Mouse (Mus musculus) frontal cortex, postnatal 25 days (tissue): ENCODE results near the gene Fbxl16.

Experiments used
- DNase-seq, 2 experiments: peaks; one replicate each; pipeline ENCODE4 v3.0.0; 2022; ENCODE audit warnings: low spot score in 2 of 2

Fbxl16 gene

DNA sequence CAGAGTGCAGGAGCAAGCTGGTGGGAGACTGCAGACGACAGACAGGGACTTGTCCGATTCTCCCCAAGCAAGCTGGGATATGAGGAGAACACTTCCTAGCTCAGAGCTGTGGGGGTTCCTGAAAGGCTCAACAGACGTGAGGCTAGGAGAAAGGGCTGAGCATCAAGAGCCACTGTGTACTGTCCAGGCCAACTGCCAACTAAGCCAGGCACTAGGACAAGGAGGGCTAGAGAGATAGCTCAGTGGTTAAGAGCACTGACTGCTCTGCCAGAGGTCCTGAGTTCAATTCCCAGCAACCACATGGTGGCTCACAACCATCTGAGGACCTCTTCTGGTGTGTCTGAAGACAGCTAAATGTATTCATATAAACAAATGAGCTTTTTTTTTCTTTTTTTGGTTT is 33.6 kb downstream of the Fbxl16 start:
- DNase-seq: no peak

DNA sequence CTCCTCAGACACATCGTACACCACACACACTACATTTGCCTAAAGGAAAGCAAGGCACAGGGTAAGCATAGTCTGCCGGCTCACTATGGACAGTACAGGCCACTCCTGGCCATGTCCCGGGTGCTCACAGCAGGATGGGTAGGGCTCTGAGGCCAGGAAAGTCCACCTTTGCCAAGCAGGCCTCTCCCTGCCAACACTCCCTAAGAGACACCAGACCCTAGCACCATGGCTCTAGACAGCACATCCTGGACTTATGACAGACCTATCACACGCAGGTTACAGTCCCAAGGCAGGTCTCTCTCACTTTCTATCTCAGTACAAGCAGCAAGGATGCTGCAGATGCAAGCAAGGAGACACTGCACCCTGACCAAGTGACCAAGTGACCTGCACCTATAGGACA is 34.2 kb downstream of the Fbxl16 start:
- DNase-seq: no peak

DNA sequence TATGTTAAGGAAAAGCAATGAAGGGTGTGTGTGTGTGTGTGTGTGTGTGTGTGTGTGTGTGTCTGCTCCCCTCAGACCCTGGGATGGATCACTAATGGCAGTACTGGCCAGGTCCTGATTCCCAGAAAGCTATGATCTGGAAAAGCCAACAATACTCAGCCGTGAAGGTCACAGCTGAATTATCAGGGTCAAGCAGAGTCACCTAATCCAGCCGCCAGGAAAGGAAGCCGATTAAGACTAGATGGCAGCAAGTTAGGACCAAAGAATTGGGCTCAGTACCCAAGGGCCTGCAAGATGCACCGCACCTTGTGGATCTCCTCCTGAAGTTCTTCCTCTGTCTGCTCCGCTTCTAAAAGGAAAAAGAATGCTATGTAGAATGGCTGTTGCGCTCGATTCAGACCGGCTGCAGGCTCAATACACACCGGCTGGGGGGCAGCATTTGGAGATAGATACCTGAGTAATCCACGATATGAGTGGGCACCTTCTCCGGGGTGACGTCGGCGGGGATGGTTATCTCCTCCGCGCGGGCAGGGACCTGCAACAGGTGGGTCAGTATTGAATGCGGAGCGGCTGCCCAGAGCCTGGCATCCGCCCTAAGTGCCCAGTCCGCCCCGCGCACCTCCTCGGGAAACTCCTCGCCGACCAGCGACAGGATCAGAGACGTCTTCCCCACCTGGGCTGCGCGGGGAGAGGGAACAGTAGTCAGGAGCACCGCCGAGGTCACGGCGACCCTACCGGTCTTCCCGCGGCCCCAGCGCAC is 34.9 kb downstream of the Fbxl16 start:
- DNase-seq: no peak

DNA sequence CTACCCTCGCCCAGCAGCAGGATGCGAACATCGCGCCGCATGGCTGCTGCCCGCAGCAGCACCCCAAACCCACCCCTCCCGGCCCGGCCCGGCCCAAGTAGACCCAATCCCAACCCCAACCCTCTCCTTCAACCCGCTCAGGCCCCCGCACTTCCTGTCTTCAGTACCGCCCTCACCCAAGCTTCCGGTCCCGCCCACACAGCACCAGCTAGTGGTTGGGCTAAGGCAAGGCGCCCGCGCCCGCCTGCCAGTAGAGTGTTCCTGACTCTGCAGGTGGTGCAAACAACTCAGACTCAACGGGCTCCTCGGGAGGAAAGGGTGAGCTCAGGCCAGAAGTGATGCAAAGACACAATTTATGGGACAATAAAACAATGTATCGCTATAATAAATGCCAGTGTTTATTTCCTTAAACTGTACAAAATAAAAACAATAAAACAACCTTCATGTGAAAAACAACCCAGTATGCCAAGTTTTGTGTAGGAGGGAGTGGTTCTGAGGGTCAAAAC is 35.6 kb downstream of the Fbxl16 start, which contains the start of gene Rhot2:
Rhot2 (minus strand) TSS at position 456 of the 506 bp plus-strand sequence.
- peak; percentile 78 to 90 for DNase-seq

DNA sequence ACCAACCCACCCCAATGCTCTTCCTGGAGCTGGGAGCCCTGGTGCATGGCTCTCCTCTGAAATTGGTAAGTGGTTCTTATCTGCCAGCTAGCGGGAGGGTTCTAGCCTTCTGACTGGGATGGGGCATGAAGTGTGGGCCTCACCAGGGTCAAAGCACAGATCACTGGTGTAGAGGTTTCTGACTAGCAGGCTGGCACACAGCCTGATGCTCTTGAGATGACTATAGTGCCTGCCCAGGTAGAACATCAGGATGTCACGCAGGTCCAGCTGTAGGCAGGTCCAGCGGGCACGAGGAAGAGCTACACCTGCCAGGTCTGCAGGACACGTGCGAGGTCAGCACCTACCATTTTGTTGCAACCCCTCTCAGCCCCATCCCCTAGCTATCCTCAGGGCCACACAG is 51.3 kb downstream of the Fbxl16 start:
- no peak for DNase-seq

DNA sequence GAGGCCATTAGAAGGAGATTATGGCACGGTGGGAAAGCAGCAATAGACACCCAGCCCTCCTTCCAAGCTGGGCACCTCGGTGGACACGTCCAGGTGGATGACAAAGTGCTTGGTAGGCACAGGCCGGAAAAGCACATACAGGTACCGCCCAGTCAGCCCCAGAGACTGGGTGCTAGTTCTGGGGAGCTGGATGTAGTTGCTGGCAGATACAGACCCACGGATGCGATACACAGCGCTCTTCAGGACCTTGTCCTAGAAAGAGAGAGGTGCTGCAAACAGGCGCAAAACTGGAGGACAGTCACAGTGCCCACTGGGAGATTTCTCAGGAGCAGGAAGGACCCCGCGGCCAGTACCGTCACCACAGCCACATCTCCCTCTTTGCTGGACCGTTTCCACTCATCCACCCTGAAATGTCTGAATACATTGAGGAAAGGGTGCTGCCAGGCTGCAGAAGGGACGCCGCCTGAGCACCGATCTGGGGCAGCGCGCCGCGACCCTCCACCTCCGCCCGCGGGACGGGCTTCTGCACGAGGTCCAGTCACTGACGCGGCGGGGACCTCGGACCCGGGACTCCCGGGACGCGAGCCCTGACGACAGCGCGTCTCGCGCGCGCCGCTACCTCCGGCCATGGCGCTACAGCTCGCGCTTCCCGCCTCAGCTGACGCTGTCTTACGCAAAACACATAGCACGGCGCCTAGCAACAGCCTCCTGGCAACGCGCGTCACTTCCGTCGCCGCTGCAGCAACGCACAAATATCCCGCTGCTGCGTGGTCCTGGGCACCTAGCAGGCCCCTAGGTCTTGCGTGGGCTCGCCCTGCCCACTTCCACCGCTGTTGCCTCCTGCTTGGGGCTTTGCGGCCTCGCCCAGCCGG is 52.2 kb downstream of the Fbxl16 start, which contains the start of gene Wdr90:
Wdr90 (minus strand) TSS at position 670 of the 872 bp plus-strand sequence.
- peak; percentile 81 to 86 for DNase-seq

DNA sequence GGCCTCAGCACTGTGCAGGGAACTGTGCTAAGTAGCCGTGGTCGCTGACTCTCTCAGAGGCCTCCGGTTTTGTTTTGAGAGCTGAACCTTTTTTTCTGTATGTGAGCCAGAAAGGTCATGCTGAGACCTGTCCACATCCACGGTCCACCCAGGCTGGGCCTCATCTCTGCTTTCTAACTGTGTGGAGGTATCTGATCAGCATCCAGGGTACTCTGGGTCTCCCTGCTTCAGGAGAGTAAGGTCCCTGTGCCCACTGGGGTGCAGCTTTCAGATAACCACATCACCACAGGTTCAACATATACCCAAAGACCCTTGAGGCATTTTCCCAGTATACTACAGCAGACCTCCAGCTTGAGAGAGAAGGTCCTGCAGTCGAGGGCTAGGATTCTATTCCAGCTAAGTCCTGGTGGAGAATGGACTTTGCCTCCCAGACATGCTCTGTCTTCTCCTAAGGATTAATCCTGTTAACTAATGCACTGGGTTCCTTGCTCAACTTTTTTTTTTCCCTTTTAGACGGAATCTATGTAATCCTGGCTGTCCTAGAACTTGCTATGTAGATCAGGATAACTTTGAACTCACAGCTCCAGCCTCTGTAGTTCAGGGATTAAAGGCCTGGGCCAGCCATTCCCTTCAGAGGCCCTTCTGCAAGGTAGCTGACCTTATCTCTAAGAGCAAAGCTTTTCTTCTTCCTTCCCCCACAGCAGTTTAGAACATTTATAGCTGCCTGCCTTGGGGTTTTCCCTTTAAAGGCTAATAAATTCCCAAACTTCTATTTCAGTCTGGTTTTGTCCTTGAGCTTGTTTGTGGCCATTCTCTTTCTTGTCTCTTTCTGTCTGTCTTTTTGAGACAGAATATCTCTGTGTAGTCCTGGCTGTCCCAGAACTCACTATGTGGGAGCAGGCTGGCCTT is 53.1 kb downstream of the Fbxl16 start:
- no peak for DNase-seq

DNA sequence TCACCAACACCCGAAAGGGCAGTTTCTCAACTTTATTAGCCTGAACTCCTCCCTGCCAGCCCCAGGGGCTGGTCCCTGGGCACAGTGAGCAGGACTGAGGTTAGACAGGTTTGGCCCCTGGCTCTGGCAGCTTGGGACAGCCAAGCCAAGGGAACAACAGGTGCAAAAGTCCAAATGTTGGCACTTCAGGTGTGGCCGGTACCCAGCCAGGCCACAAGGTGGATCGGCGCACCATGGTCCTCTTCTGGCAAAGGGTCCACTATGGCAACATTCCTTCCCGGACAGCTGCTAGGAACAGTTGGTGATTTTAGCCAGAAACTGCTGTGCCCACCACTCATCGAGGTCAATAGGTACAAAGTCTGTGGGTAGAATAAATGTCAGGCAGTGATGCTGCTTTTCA is 54.8 kb downstream of the Fbxl16 start:
- no peak for DNase-seq

DNA sequence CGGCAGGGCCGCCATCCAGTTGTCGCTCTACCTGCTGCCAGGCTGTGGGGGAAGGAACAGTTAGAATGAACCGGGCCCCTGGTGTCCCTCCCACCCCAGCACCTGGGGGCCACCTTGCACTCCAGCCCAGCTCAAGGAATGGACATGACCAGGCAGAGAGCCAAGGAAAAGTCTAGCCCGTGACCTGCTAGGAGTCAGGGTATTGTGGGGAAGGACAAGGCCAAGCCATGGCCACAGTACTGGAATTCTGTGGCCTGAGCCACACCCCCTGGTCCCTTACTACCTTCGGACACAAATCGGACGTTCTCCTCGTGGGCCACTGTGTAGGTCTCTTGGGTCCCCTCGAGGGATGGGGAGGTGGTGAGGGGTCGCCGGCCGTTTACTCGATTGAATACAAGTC is 55.4 kb downstream of the Fbxl16 start:
- no peak for DNase-seq

DNA sequence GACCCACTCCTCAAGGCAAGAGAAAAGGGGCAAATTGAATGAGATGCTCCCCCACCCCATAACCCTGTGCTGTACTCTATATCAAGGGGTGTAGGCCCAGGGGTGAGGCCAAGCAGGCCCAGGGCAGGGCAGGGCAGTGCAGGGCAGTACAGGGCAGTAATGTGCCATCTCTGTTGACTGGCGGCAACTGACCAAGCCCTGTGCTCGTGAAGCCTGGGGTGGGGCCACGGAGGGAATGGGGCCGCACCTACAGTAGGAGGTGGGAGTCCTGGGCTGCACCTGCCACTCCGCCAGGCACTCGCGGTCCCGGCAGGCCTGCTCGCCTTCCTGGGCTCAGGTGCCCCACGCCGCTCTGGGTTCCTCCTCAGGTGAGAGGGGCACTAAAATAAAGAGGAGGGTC is 56.4 kb downstream of the Fbxl16 start:
- DNase-seq: no peak

DNA sequence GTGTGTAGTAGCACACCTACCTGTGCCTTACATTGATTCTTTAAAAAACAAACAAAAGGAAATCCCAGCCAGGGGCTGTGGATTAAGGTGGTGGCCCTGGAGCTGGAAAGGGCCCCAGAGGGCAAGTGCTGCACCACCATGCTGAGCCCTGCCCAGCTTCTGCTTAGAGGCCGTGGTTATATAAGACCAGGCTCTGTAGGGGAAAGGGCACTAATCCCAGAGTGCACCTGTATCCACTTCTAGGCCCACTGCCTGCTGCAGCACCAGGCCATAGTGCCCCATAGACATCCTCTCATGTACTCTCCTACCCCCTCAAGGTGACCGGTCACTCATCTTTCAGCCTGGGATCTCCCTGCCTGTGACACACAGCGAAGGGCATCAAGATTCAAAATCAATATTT is 57.3 kb downstream of the Fbxl16 start:
- DNase-seq: no peak

DNA sequence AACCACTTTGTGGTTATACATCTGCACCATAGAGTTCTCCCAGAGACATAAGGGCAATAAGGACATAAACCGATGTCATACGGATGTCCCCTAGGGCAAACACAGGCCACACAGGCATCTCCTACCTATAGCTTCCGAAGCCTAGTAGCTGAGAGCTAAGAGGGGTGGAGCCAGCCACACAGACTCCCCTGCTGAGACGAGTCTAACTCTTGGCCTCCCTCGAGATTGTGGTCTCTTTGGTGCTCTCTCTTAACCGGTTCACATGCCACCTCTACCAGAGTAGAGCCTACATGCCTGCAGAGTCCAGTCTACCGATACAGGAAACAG is 58.6 kb downstream of the Fbxl16 start:
- no peak for DNase-seq

DNA sequence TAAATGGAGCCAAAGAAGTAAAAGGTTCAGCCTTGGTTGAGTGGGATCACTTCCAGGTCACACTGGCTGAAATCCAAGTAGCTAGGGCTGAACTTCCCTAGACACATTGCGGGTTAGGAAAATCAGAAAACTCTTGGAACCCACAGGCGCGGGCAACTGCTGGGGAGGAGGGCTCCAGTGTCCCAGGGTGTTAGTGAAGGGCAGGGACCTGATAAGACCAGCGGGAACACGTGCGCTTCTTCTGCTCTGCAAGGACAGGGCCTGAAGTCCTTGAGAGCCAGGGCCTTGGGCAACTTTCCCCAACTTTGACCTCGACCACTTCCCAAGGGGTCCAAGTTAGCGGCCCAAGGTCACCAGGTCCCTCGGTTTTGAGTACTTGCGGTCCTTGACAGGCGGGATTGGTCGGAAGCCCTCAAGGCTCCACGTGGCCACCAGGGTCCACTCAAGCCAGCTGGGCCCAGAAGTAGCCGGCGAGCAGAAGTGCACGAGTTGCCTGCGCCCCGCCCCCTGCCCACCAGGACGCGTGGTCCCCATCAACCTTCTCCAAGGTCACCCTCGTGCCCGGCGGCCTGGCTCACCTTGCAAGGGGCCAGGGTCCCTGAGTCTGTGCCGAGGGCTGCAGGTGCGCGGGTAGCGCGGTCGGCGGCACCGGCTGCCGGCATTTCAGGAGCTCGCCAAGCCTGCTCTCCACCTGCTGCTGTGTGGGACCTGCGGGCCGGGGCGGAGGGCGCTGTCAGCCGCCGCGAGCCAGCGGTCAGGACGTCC is 59.1 kb downstream of the Fbxl16 start:
- no peak for DNase-seq

DNA sequence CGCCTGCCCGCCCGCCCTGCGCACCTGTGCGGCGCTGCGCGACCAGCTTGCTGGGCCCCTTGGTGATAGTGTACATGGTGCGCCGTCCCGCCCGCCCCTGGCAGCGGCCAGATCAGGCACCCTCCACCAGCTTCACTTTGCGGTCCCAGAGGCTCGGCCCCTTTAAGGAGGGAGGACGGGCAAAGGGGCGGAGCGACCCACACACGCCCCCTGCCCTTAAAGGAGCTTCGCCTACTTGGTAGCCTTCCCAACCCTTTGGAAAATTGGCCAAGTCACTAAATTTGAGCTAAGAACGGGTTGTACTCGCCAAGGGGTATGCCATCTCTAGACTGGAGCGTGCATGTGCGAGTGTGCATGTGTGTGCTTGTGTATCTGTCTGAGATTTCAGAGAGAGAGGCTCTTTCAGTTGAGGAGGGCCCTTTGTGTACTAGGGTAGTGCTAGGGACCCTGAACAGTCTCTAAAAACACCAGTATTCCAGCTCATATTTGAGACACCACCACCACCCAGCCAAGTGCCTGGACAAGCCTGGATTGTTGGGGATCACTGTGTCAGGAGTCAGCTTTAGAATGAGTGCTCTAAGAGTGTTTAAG is 59.8 kb downstream of the Fbxl16 start, which contains the start of gene Mcrip2:
Mcrip2 (minus strand) TSS at position 164 of the 591 bp plus-strand sequence.
- DNase-seq: peak; percentile 56 to 59

DNA sequence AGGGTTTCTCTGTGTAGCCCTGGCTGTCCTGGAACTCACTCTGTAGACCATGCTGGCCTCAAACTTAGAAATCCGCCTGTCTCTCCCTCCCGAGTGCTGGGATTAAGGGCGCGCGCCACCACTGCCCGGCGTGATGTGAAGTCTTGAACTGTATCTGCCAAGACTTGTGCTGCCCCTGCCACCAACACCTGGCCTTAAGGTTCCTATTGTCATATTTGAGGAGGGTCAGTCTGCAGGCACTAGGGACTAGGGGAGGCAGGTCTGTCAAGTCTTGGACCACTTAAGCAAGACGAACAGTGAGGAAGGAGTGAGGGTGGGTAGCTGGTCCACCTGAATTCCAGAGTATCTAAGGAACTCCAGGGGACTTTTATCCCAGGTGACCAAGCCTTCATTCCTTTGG is 60.6 kb downstream of the Fbxl16 start:
- no peak for DNase-seq

DNA sequence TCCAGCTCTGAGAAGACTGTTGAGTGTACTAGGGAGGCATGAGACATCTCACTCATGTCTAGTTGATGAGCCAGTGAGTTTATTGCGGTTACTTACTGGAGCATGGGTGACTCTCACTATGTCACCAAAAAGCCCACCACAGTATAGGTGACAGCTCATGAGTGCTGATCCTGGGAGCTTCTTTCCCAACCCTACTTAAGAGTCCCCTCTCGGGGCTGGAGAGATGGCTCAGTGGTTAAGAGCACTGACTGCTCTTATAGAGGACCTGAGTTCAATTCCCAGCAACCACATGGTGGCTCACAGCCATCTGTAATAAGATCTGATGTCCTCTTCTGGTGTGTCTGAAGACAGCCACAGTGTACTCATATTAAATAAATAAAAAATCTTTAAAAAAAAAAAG is 61.1 kb downstream of the Fbxl16 start:
- DNase-seq: no peak
